Mouse (Mus musculus): ENCODE measurements around the gene Lrp6.

The Lrp6 gene

DNA sequence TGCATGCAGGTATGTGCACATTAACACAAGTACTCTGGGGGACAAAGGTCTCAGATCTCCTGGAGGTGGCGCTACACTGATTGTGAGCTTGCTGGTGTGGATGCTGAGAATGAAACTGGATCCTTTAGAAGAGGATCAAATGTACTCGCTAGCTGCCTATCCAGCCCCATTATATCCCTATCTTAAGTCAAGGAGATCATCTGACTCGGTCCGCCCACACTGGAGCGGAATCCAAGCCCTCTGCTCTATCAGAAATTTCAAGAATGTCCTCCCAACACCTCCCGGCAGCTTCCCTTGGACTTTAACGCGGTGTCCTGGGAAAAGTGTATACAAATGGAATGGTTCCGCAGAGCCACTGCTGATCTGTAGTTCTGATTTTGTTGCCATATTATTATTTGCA lies 77.1 kb downstream of the Lrp6 start:
- DNase-seq, result no peak

DNA sequence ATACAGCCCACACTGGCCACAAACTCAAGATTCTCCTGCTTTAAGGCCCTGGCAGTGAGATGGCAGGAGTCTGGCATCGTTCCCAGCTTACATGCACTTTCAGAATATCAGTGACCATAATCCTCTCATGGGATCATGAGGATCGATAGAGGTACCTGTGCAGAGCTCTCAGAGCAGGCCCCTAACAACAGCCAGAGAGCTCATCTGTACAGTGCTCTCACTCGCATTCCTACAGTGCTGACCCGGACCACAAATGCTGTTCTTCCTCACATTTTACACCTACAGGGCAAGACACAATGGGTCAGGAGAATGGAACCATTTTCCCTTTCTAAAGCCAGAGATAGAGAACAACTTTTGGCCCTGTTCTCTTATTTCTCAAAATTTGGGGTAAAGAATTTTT lies 77.6 kb downstream of the Lrp6 start:
- no peak for DNase-seq

DNA sequence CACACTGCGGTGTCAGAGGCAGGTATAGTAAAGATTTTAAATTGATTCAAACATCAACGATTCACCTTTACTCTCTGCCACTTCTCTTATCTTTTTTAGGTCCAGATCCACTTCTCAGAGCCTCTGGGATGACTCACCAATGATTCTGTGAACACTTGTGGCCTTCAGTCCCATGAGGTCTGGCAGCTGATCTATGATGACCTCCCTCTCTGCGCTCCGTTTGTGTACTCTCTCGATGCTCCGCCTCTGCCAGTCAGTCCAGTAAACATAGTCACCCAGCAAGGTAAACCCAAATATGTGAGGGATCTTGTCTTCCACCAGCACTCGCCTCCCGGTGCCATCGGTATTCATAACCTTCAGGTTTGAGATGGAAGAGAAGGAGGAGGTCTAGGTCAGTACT lies 80.4 kb downstream of the Lrp6 start:
- DNase-seq, result no peak

DNA sequence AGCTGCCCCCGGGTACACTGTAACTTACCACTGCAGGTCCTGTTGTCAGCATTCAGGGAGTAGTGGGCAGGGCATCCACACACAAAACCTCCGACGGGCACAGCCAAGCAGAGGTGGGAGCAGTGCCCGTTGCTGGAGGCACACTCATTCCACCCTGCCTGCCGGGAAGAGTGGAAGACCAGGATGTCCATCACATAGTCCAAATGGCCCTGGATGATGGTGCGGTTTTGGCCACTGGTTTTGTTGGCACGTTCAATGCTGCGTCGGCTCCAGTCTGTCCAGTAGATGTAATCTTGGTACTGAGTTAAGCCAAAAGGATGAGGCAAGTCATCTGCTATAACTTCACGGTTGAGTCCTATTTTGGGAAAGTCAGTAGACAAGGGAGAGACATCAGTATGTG lies 87.3 kb downstream of the Lrp6 start:
- DNase-seq, result no peak

DNA sequence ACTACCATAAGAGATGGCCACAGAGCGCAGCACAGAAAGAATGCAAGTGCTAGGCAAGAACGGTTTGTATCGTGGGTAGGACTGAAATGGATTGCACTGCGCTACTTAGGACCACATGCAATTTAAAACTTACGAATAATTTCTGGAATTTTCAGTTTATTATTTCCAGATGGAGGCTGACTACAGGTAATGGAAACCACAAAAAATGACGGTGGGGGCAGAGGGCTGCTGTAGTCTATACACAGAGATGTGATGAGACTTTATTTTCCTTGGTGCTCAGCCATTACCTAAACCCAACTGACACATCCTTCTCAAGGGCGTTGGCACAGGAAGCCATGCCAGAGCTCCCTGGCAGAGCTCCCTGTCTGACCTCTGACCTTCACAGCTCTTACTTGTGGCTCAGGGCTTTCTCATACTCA lies 93.6 kb downstream of the Lrp6 start:
- peak; percentile 29 for DNase-seq

DNA sequence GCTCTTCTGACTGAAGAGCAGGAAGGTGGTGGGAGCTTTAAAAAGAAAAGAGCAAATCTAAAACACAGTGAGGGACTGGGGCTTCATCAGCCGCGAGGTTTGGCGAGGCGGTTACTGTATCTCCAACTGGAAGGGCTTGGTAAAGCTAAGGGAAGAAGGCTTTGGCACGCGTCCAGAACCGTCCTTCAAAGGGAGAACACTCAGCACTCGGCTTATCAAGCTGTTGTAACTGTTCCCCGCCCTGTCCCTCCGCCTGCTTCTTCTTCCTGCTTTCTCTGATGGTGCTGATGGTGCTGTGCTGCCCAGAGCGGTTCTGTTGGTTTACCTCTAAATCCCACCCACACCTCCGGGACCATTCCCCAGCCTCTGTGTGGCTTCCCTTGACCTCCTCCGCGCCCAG lies 95.9 kb downstream of the Lrp6 start:
- DNase-seq, result peak; percentile 49

DNA sequence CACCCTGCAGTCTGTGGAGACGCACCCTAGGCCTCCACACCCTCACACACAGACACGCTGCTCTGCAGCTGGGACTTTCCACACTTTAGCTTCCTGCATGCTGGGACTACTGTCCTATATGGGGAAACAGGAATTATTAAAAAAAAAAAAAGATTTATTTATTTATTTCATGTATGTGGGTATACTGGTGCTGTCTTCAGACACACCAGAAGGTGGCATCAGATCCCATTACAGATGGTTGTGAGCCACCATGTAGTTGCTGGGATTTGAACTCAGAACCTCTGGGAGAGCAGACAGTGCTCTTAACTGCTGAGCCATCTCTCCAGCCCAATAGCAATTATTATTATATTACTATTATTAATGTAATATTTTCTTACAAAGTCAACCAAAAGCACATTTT lies 97.5 kb downstream of the Lrp6 start:
- no peak for DNase-seq

DNA sequence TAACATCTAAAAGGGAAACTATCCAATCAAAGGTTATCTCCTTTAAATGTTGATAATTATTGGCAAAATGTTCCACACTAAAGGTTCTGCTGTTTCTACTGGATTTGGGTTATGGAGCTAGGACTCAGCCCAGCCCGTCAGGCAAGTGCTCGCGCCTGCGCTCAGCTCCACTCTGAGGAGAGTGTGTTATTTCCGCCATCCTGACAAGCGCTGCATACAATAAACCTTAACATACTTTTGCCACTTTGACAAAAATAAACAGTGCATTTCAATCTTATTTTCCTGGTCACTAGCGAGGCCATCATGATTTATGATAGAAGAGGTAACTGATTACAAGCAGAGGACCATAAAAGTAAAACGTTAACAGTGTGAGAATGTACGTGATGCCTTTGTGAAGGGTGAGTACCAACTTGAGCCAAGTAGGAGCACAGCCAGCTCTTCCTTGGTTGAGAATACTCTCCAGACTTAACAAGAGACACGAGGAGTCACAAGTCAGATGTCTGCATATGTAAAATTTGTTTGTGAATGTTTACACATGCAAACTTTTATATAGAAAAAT lies 100.0 kb downstream of the Lrp6 start:
- no peak for DNase-seq

DNA sequence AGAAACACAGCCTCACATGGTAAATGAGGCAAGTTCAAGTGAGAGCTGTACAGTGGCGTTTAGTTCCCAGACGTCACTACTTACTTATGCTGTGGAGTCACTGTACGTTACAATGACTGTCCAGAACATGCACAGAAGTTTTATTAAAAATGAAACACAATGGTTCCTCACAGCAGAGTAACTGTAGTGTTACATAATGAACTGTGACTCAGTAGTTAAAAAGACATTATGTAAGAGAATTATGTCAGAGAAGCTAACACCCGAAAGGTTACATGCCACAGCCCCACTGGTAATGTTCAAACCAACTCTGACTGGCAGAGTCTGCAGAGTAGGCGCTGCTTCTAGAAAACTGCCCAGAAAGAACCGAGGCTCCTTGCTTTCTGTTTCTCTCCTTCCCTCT lies 105.6 kb downstream of the Lrp6 start:
- no peak for DNase-seq

DNA sequence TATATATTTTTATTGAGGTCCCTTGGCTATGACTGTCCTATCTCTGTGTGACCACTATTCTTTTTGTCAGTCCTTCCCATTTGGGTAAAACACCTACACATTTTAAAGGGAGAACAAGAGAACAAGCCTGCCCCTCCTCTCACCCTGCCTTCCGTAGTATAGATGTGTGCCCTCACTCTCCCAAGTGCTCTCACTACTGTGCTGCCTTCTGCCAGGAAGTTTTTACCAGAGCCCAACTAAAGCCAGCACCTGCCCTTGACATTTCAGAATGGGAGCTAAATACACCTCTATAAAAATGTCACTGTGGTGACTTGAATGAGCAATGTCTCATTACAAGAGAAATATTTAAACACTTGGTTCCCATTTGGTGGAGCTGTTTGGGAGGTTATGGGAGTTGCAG lies 108.4 kb downstream of the Lrp6 start:
- DNase-seq, result no peak

DNA sequence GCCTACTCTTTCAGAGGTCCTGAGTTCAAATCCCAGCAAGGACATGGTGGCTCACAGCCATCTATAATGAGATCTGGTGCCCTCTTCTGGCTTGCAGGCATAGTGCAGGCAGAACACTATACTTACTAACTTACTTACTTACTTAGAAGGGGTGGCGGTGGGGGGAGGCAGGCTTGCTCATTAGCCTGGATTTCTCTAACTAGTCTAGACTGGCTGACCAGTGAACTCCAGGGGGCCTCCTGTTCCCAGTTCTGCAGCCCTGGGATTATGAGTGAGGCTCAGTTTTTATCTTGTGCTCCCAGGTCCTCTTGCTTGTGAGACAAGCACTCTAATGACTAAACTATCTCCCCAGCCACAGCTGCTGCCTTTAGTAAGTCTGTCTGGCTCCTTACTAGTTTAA lies 112.7 kb downstream of the Lrp6 start:
- DNase-seq, result peak; percentile 36

DNA sequence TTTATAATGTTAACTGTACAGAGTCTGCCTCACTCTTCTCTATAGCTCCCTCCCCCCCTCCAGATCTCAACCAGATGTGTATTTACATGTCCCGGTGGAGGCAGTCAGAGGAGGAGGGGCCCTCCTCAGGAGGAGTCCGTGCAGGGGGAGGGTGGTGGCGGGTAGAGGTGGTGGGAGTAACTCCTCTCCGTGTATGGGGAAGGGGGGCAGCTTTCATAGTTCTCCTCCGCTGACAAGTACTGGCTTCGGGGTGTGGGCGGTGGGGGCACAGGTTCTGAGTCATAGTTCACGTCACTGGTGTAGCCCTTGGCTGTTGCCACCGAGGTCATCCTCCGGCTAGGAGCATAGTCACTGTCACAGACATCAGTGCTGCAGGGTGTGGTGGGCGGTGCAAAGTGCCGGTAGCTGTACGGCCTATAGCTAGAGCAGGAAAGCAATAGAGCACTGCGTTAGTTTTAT lies 116.1 kb downstream of the Lrp6 start:
- DNase-seq, result no peak

DNA sequence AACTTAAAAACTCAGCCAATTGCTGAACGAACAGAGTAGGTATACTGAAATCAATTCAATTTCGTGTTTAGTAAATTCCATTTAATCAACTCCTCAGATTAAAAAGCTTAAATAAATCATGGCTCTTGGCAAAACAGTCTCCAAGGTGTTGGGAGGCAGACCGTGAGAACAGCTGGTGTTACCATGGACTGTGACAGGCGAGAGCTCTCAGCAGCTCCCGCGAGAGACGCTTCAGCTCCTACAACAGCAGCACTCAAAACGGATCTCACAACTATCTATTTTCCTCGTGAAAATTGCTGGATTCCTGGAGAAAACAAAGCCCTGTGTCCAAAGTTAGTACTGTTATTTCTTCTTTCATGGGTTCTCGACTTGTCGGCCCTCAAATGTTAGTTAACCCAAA lies 116.8 kb downstream of the Lrp6 start:
- DNase-seq, result no peak

DNA sequence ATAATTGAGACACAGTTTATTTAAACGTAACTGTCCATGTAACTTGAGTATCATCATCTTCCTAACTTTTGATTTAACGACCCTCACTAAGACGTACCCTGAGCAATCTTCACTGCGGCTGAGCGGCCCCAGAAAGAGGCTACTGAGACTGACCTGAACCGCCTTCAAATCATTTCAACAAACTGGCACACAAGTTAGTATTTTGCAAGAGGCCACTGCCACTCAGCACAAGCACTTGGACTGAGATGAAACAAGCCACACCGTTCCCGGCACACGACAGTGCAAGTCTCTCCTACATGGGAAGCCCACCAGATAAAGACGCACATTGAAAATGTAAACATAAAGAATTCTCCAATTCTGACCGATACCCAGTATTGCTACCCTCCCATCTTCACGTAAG lies 118.3 kb downstream of the Lrp6 start:
- no peak for DNase-seq

DNA sequence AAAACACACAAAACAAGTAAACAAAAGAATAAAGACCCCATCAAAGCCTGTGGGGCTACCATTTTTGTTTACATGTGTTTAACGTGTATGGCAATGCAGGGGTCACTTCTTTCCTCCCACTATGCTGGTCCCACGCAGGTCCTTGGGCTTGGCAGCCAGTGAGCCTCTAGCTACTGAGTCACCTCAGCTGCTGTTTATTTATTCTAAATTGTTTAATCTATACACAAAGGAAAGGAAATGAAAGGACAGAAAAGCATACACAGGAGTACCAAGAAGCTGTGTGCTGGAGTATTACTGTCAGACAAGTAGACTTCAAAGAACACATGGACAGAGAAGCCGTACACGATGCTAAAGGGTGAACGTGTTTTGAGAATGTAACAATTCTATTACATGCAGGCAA lies 122.8 kb downstream of the Lrp6 start:
- no peak for DNase-seq

DNA sequence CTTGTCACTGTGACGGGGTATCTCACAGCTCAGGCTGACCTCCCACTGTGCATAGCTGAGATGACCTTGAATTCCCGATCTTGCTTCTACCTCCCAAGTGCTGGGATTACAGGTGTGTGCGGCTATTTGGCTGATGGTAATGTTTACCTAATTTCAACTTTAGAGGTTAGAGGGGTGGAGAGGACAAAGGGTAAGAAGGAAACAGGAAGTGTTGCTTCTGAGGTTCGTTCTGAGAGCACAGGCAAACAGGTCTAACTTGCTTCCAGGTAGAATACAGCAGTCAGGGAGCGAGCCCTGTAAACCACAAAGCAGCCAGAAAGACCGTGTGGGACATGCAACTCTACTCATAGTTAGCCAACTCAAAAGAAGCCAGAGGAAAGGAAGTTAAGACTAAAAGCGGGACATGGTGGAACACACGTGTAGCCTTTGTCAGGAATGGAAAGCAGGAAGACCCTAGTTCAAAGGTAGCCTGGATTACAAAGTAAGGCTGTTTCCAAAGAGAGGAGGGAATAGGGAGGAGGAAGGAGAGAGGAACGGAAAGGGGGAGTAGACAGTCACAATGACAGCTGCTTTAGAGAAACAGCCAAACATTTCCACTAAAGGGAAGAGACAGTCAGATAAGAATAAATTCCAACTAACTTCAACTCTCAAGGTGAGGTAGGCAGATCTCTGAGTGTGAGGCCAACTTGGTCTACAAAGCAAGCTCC lies 123.4 kb downstream of the Lrp6 start:
- DNase-seq, result peak; percentile 53

DNA sequence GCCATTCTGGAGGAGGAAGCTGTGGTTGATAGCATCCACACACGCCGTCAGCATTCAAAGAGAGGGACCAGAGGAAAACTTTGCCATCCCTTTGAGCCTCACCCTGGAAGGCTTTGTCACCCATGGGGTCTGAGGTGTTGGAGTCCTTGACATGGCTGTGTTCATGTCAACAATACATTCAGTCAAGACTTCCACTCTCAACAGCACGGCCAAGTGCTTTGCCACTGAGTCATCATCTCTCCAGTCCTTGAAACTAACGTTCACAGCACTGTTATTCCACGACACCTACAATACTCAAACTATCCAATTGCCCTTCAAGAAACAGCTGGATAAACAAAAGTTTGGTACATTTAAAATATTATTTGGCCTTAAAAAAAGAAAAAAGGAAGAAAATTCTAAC lies 124.5 kb downstream of the Lrp6 start:
- DNase-seq, result no peak

DNA sequence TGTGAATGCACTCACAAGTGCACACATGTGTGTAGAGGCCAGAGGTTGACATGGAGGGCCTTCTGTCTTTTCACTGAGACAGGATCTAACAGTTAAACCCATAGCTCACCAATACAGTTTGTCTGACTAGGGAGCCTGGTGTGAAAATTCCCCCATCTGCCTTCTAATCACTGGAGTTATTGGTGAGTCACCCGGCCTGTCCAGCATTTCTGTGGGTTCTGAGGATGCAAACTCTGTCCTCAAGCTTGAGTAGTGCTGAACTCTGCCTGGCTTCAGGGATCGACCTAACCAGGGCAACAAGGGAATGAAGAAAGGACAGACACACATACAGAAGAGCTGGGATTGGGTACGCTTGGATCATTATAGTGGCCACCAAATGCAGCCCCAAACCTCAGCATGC lies 125.0 kb downstream of the Lrp6 start:
- DNase-seq, result no peak

DNA sequence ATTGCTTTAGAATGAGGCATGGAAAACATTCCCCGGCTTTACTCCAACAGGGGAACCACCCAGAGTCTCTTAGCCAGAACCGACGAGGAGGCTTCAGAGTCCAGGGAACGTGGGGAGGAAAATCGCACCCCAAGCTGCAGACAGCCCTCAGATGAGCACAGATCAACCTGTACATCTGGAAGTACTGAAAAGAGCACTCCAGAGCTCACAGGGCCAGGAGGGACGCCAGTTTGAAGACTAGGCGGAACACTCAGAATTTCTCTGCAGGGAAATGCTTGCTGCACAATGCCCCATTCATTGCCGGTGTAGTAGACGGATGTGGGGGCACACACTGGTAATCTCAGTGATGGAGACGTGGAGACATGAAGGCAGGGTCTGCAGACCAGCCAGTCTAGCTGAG lies 126.7 kb downstream of the Lrp6 start:
- DNase-seq, result no peak

DNA sequence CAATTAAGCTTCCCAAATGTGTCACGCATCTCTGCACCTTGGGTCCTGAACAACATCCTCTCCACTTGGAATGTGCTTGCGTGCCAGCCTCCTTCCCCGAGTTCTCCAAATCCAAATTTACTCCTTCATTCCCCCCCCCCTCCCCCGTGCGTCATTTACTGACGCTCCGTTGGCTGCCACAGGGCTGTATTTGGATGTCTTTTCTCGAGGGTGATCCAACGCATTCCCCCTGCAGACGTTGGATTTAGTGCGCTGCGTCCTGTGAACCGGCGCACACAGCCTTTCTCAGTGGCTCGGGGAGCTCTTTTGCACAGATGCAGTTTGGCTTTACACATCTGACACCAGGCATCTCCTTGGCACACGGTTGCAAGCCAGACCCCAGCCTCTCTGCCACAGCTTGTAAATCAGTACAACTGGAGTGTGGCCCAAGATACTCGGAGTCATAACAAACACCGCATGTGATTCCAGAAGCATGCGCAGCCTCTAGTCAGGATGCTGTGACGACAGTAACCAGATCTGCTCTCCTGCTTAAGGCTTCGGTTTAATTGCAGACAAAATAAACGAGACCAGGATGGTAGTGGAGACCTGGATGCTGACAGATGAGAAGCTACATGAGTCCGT lies 127.3 kb downstream of the Lrp6 start:
- no peak for DNase-seq

DNA sequence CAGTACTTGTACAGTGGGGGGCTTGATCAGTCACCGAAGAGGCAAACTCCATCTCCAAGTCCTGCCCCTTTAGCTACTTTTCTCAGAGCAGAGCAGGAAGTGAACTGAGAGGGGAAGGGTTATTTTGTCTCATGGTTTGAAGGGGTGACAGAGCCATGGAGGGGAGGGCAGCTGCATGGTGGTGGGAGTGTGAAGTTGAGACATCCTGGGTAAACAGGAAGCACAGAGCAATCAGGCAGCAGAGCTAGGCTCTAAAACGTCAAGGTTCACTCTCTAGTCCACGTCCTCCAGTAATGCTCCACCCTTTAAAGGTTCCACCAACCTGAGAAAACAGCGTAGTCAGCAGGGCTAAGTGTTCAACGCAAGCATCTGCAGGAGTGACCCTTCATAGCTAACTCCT lies 129.8 kb downstream of the Lrp6 start:
- DNase-seq, result no peak

DNA sequence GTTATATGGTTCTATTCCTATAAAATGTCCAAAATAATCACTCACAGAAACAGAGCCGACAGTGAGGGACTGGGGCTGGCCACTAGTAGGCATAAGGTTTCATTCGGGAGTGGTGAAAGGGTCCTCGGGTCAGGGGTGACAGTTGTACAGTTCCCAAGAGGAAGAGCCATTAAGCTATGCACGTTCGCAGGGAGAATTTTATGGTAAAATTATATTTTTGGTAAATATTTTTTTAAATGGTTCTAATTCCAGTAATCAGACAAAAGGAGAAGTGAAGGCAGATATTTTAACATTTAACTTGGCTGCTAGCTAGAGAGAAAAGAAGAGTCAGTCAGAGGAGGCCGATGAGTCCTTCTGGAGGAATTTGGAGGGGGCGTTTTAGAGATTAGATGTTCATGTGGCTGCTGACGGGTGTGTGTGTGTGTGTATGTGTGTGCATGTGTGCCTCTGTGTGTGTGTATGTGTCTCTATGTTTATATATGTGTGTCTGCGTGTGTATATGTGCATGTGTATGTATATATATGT lies 131.8 kb downstream of the Lrp6 start:
- DNase-seq, result no peak

DNA sequence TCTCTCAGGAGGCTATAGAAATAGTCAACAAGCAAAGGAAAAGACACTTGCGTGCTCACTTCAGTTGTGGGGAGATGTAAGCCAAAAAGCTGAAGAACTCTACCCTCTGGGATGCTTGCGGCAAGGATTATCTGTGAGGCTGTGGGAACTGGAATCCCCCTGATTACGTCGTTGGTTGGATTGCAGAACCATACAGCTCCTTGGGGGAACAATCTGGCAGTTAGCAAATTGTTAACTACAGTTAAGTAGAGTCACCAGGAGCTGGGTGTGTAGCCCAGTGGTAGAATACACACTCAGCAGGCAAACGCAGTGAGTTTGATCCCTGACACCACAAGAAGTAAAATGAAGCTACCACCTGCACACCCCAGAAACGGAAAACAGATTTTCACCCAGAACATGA lies 132.7 kb downstream of the Lrp6 start:
- no peak for DNase-seq

DNA sequence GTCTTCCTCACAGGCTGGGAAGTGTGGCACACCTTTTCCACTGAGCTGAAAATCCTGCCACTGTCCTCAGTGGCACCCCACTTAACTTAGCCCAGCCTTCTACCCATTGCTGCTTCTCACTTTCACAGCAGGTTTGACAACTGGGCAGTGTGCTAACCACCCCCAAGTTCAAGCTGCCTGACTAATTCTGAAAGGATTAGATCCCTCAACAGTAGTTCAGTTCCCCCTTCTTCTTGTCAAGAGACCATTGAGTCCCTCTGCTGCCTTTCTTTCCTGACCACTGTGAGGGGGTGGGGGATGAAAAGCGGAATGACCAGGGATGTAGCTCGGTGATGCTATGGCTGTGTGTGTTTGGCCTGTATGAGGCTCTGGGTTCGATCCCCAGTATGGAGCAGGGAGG lies 133.5 kb downstream of the Lrp6 start:
- no peak for DNase-seq

DNA sequence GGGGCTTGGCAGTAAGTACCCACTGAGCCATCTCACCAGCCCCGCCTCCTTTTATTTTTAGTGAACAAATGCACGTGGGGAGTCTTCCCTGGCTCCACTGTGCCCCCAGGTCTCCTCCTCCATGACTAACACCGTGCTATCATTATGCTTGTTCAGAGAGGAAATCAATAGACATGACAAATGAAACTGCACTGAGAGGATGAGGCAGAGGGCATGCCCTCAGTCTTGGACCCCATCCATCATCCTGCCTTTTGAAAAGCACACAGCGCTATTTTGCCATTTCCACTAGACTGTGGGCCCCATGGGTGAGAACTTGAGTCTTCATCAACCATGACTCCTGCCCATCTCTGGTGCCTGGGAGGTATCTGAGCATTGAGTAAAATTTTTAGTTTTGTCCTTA lies 135.2 kb downstream of the Lrp6 start:
- no peak for DNase-seq
